Mouse (Mus musculus) heart, adult 9 months (tissue): ENCODE results near the gene Tmem175.
A peak's percentile ranks its signal among the peaks of the same experiment; 100 is the strongest.

Source experiments
- DNase-seq, 2 experiments: peaks; one replicate each; pipeline ENCODE4 v3.0.0; 2022; ENCODE audit warnings: low spot score in 2 of 2

Tmem175 gene

DNA sequence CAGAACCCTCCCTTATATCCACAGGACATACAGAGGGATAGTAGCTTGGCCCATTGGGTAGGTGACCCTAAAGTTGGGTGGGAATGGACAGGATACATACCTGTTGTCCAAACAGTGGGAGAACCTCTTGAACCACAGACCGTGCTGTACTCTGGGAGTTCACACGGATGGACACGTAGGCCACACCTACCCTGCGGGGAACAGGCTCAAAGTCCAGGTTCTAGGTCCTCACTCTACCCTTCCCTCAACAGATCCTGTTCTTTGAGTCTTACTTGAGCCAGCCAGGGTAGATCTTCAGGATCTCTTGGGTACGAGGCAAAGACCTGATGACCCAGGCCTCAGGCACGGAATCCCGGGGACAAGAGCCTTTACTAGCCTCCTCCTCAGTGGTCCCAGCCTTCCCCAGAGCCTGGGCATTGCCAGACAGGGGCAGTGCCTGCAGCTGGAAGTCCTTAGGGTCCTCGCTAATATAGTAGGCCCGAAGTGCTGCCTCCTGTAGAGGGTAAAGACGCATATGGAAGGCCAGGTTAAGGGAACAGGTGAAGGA lies 24.9 kb downstream of the Tmem175 start:
- DNase-seq = no peak

DNA sequence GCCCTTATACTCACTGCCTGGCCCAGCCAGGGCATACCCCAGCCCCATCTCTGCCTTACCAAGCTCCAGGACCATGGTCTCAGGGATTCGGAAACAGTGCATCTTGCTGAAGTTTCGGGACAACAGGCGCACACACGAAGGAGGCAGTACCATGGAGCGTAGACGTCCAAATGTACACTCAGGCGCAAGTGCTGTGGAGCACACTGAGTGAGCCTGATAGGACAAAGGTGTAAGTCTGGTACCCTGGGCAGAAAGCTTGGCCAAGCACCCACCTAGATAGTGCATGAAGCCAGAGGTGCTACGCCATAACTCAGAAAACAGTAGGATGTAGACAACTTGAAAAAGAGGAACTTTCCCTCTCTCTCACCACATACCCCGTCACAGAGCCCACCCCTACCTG lies 25.8 kb downstream of the Tmem175 start:
- no peak for DNase-seq

GRCm38 (mm10) chr5:108655891-108656650 lies 26.5 kb downstream of the Tmem175 start:
- no peak for DNase-seq

GRCm38 (mm10) chr5:108657406-108657805 lies 27.8 kb downstream of the Tmem175 start:
- DNase-seq = no peak

- DNase-seq = no peak
Observed at GRCm38 (mm10) chr5:108658611-108659010, 29.0 kb downstream of the Tmem175 start.

GRCm38 (mm10) chr5:108659698-108660631 lies 30.4 kb downstream of the Tmem175 start, which contains the start of gene Idua:
Gene Idua, plus strand, starts transcription at chr5:108660331.
- DNase-seq = no peak

- peak; percentile 93 for DNase-seq
Observed at GRCm38 (mm10) chr5:108660632-108661268, 31.2 kb downstream of the Tmem175 start.

DNA sequence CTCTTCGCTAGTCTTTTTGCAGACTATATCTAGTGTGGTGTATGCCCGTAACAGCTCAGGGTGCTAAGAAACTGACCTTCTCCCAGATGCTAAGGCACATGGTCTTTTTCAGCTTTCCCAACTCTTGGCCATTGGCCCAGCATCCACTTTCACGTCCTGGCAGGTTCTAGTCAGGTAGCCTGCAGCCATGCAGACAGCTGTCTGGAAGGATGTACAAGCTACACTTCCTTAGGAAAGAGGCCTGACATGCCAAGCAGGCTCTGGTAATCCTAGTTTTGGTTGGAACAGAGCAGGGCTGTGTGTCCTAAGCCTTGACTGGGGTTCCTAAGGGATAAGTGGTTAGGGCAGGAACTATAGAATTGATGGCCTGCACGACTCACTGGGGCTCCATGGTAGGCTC lies 33.2 kb downstream of the Tmem175 start:
- no peak for DNase-seq

DNA sequence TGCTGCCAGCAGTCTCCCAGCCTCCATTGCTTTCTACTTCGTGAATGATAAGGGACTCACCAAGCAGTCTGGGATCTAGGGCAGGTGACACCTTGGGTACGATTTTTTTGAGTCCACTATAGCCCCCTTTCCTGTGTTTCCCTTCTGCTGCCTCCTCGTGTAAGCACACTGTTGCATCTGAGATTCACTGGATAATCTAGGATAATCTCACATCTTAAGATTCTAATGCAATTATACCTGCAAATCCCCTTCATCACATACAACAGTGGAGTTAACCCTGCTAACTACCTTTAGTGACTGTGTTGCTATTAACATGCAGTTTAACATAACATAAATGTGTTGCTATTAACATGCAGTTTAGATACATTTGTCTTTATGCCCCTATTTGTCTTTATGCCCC lies 35.5 kb downstream of the Tmem175 start:
- no peak for DNase-seq

- no peak for DNase-seq
Observed at GRCm38 (mm10) chr5:108667370-108667769, 37.8 kb downstream of the Tmem175 start.

DNA sequence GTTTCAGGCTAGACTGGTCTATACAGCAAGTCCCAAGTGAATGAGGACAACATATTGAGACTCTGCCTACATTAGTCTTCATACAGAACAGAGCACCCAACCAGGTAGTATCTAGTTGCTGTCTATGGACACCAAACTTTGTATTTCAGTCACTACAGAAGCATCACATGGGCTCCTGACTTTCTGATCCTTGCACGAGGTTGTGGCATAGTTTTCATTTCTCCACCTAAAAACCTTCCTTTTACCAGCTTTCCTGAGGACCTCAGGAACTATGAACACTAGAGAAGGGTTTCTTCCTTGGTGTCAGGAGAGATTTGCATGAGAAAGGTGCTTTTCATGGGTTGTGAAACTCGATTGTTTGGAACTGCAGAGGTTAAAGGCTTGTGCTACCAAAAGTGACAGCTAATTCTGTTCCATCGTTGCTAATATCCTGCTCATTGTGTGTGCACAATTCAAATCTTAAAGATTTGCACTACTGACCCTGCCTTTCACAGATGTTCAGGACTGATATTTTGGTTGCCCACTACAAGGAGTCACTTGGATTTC lies 38.9 kb downstream of the Tmem175 start:
- DNase-seq = no peak

DNA sequence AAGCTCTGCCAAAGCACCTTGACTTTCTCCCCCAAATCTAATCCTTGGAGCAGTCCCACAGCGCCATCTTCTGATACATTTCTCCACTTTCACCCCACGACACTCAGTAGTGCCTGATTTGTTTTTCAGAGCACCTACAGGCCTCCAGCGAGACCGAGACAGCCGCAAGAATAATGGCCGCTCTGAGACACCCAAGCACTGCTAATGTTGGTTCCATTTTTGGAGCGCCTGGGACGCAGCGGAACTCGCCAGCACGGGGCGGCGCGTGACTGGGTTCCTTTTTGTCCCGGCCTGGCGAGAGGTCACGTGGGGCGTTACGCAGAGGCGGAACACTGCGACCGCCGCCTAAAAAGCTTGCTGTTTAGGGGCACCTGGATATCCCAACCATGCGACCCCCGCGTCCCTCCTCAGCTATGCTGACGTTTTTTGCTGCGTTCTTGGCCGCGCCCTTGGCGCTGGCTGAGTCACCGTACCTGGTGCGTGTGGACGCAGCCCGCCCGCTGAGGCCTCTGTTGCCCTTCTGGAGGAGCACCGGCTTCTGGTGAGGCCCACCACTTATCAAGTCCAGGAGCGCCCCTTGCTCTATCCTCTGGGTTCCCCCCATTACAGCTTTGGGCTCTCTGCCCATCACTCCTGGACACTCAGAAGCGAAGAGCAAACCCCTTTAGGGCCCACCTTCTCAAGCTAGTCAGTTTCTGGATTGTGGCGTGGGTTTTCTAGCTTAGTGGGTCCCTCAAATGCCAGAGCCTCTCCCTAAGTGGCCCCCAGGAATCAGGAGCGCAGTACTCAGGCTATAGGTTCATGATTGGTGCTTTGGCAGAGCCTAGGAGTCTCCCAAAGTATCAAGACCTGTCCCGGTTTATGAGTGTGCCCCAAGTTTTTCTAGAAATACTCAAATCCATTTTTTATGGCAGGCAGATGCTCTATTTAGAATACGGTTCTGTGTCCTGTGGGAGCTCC lies 39.7 kb downstream of the Tmem175 start, which contains the start of gene Dgkq:
Gene Dgkq, minus strand, starts transcription at position 696 of the 960 bp plus-strand sequence.
- DNase-seq = peak; percentile 93

GRCm38 (mm10) chr5:108669986-108670385 lies 40.4 kb downstream of the Tmem175 start:
- no peak for DNase-seq

GRCm38 (mm10) chr5:108670785-108671184 lies 41.2 kb downstream of the Tmem175 start:
- DNase-seq = no peak

DNA sequence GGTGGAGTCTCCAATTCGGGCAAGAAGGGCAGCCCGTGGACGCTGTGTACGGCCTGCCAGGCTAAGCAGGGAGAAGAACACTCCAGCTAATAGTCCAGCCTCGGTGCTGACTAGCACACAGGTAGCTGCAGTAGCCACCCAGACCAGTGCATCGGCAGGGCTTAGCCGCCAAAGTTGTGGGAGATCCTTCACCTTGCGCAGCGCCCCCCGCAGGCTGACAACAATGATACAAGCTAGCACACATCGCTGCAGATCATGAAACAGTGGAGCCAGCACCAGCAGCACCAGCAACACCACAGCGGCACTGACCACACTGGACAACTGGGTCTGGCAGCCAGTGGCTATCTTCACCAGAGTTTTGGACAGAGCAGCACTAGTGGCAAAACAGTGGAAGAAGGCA lies 42.2 kb downstream of the Tmem175 start:
- no peak for DNase-seq

DNA sequence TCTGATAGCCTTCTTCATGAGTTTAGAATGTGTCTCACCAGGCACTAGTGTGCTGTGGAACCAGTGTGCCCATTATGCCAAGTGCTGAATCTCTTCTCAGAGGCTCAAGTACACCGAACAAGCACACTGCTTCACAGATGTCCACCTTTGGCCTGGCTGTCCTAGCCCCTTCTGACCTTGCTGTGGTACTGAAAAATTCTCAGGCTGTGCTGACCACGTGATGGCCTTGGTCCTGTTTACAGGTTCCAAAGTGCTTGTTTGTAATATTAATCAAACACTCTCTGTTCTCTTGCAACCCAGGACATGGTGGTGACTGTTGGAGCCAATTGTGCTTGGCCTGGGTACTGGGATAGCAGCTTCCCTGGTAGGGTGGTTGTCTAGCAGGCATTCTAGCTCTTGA lies 45.1 kb downstream of the Tmem175 start:
- no peak for DNase-seq

- DNase-seq = no peak
Observed at GRCm38 (mm10) chr5:108675251-108675816, 45.8 kb downstream of the Tmem175 start, which contains the start of gene Slc26a1. Gene Slc26a1, minus strand, starts transcription at chr5:108675569.

DNA sequence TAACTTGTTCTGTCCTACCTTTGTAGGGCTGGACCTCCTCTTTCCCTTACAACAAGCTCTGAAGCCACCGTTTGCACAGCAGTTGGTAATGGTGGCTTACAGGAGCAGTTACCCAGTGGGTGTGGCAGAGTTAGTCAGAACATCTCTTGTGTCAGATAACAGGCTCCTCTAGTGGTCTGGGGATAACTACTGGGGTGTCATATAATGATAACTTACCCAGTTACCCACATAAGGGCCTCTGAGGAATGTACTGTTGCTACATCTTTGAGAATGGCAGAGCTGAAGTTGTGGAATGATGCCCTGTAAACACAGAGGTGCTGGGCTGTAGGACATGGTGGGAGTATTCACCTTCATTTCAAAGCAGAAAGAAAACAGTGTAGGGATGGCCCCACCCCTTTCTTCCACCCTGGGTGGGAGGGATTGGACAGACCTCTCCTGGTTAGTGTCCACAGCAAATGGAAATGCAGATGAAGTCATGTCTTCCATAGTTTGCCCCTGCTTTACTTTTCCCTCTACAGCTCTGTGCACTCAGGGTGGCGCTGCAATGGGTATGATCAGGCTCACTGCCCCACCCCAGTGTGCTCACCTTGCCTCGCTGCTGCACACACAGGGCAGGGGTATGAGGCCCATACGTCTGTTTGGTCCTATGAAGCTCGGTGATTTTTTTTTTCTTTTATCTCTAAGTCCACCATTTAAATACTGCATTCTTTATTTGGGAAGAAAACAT lies 47.4 kb downstream of the Tmem175 start:
- DNase-seq = no peak

- no peak for DNase-seq
Observed at GRCm38 (mm10) chr5:108677605-108678295, 48.2 kb downstream of the Tmem175 start.
